Mouse (Mus musculus) A20 (cell line): Measurements from ENCODE around the gene Gm14406.
"Not testable (repeated sequence)": the region's sequence is repeated elsewhere in the genome, so short reads cannot be mapped to it uniquely, and the experiment has no call there.

Source experiments
- DNase-seq: peaks from one replicate; pipeline ENCODE4 v3.0.0-alpha.2; 2011; ENCODE audit warnings: low read depth, low spot score

Gene Gm14406

GRCm38 (mm10) chr2:177577998-177578397, at the start of gene Gm14406:
Gm14406 (minus strand) TSS chr2:177578210.
- DNase-seq, result not testable (repeated sequence)

GRCm38 (mm10) chr2:177575141-177575540, 2.9 kb downstream of the Gm14406 start:
- not testable (repeated sequence) for DNase-seq

GRCm38 (mm10) chr2:177559365-177559764, 18.6 kb downstream of the Gm14406 start:
- DNase-seq, result not testable (repeated sequence)

- not testable (repeated sequence) for DNase-seq
Observed at GRCm38 (mm10) chr2:177555261-177555660, 22.7 kb downstream of the Gm14406 start.

- not testable (repeated sequence) for DNase-seq
Observed at GRCm38 (mm10) chr2:177537717-177538116, 40.3 kb downstream of the Gm14406 start.

- DNase-seq, result not testable (repeated sequence)
Observed at GRCm38 (mm10) chr2:177537141-177537540, 40.9 kb downstream of the Gm14406 start.

- DNase-seq, result no peak
Observed at GRCm38 (mm10) chr2:177535876-177536275, 42.1 kb downstream of the Gm14406 start.

GRCm38 (mm10) chr2:177524171-177524570, 53.8 kb downstream of the Gm14406 start:
- not testable (repeated sequence) for DNase-seq

GRCm38 (mm10) chr2:177523674-177524073, 54.3 kb downstream of the Gm14406 start:
- DNase-seq, result not testable (repeated sequence)

- DNase-seq, result no peak
Observed at GRCm38 (mm10) chr2:177523061-177523460, 54.9 kb downstream of the Gm14406 start.

- no peak for DNase-seq
Observed at GRCm38 (mm10) chr2:177520035-177520434, 58.0 kb downstream of the Gm14406 start.
